Mouse (Mus musculus): ENCODE results near the gene Ipo9.
"Not testable (repeated sequence)": the region's sequence is repeated elsewhere in the genome, so short reads cannot be mapped to it uniquely, and the experiment has no call there.

Gene Ipo9

DNA sequence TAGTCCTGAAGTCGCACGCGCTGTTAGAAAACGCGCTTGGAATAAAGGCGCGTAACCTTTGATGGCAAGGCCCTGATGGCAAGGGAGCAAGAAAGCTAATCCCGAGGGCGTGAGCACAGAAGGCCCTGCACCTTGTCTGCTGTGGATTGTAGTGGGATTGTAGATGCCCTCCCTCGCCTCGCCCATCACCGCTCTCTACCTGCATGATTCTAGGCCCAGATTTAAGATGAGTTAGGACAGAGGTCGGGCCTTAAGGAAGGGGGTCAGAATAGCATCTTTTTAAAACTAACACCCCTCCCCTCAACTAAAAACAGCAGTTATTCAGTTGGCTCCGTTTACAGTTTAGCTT, 344 bp upstream of the Ipo9 start:
- no peak for DNase-seq (ENCODE audit: low spot score in 2 of 2)

DNA sequence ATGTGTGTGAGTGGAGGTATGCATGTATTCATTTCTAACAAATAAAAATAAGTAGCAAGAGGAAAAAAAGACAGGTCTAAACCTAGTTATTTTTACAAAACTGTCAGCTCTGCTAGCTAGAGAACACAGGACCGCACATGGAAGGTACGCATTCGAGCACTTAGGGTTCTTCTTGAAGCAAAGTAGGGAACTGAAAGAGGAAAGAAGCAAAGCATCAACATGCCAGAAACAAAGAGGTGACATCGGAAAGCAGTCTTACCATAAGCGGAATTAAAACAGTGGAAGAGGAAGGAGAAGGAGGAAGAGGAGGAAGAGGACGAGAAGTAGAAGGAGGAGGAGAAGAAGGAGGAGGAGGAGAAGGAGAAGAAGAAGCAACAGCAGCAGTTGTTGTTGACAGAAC, 2.9 kb downstream of the Ipo9 start:
- no peak for DNase-seq (ENCODE audit: low spot score in 2 of 2)

DNA sequence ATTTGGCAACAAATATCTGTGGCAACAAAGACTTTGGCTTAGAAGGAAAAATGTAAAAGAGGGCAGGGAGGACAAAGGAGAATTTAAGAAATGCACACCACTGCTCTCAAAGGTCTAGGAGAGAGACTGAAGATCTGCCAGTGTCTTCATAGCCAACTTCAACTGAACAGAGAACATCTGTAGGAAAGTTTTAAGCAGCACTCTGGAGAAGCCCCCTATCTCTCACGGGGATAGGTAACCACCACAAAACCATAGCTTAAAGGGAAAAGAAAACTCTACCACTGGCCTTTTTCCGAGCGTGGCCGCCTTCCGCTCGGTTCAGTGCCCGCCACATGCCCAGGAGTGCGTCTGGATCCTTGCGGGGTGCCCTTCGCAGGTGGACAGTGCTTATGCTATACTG, 3.7 kb downstream of the Ipo9 start:
- DNase-seq (ENCODE audit: low spot score in 2 of 2): no peak

DNA sequence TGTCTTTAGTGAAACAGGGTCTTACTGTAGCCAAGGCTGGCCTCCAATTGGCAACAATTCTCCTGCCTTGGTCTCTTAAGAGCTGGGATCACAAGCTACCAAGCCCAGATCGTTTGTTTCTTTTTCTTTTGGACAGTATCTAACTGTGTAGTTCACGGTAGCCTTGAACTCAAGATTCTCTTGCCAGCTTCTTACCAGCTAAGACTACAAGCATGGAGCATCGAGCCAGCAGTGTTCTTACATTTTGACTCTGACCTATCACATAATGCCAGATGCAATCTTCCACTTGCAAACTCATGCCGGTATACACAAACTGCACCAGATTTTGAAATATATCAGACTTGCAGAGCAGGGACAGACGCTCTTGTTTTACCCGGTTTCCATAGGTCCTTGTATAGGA, 7.5 kb downstream of the Ipo9 start:
- no peak for DNase-seq (ENCODE audit: low spot score in 2 of 2)

DNA sequence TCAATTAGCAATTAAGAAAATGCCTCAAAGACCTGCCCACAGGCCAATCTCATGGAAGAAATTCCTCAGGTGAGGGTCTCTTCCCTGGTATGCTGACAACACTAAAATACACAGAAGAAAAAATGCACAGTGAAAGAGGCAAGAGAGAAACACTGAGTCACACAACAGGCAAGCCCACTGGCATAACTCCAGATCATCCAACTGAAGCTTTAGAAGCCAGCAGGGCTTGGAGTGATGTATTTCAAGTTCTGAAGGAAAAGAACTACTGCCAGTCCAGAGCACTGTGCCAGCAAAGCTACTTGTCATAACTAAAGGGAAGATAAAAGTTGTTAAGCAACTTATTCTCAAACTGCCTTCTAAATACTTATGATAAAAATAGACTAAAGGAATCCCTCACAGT, 16.3 kb downstream of the Ipo9 start:
- DNase-seq (ENCODE audit: low spot score in 2 of 2): peak; percentile 16 to 50

DNA sequence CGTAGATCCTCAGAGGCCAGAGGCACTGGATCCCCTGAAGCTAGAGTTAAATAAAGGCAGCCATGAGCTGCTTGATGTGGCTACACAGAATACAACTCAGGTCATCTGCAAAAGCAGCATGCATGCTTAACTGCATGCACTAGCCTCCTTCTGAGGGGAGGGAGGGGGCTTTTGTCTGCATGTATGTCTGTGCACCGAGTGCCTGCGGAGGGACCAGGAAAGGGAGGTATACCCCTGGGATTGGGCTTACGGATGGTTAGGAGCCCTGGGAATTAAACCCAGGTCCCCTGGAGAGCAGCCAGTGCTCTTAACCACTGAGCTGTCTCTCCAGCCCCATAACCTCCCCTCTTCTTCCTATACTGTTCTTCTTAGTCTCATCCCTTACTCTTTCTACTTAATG, 18.2 kb downstream of the Ipo9 start:
- no peak for DNase-seq (ENCODE audit: low spot score in 2 of 2)

DNA sequence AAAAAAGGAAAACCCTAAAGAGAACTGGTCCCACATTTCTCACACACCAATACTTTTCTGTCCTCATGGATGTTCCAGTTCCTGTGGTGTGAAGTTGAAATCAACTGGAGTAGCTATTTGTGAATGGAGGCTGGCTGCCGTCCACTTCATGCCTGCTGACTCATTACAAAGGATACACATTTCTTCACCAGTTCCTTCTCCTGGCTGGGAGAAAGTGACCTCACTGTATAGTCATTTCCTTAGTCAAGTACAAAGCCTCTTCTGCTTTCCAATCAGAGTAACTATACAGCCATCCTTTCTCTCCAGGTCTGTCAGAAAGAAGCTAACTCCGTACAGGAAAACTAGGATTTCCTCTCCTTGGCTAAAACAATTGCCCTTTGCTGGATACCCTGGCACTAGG, 19.3 kb downstream of the Ipo9 start:
- DNase-seq (ENCODE audit: low spot score in 2 of 2): peak; percentile 45 to 60

DNA sequence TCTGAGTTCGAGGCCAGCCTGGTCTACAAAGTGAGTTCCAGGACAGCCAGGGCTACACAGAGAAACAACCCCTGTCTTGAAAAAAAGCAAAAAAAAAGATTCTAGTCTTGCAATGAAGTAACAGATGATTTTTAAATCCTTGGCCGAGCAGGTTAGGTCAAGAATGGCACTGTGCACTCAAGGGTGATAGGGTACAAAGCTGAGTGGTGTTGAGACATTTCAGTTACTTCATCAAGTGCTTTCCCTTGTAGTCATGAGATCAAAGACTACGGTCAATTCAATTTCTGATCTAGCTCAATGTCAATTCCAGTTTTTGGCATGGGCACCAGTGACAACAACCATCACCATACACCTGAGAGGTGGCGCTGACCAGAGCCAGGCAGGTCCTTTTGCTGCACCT, 21.3 kb downstream of the Ipo9 start:
- DNase-seq (ENCODE audit: low spot score in 2 of 2): no peak

DNA sequence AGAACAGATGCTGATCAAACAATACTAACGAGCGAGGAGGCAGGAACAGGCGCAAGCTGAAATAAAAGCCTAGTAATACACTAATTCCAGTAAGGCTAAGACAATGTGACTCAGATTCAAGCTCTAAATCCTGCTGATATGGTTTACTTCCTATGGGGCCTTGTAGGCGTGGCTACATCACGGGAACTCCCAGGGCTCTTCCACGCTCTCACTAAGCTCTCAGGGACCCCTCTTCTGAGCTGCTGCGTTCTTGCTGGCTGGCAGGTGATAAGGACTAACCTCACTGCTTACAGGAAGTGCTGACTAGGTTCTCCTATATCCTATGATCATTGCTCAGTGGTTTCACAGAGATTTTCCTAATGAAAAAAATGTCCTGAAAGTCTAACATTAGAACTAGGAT, 24.9 kb downstream of the Ipo9 start:
- DNase-seq (ENCODE audit: low spot score in 2 of 2): no peak

DNA sequence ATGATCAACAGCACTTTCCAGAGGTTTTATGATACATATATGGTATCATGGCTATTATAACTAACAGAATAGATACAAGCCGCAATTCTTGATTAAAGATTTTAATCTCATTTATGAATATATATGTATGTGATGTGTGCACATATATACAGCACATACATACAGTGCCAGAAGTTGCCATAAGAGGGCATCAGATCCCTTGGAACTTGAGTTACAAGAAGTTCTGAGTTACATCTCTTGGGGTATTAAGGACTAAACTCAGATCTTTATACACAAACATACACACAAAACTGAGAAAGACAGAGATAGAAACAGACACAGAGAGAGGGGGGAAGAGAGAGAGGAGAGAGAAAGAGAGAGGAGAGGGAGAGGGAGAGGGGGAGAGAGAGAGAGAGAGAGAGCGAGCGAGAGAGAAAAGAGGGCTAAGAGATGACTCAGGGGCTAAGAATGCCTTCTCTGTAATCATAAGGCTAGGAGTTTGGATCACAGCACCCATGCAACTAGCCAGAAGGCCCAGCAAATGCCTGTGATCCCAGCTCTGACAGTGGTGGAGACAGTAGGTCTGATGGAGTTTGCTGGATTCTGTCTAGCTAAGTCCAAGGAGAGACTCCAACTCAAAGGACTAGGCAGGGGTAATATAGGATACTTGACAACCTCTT, 28.7 kb downstream of the Ipo9 start:
- no peak for DNase-seq (ENCODE audit: low spot score in 2 of 2)

DNA sequence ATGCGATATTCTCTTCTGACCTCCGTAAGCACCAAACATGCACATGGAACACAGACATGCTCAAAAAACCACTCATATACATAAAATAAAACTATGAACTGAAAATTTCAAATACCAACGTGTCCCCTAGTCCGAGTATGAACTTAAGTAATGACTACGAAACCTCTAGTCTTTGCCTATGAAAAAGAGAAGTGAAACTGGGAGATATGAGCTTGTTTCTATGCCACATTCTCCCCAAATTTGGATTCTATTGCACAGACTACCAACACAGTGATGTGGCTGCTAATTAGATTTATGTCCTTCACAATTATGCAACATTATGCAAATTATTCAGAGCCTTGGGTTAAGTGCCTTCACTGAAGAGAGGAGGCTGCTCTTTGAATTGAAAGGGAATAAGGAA, 30.8 kb downstream of the Ipo9 start:
- no peak for DNase-seq (ENCODE audit: low spot score in 2 of 2)

DNA sequence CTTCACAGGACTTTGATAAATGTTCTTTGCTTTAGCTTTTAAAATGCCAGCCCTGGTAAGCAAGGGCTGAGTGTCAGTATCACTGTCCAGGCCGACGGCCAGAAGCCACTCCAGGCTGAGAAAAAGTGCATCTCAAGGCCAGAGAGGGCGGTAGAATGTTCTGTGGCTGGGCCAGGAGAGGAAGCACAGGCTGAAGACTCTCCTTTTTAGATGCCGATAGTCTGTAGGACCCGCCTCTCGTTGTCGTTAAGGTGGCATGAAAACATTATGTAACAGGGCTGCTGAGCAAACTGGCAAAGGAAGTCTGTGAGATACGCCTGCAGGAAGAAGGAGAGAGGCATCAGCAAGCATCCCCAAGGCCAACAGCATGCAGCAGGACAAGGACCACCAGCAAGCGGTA, 45.1 kb downstream of the Ipo9 start:
- peak in 1 of 2 experiments; percentile 67 for DNase-seq (ENCODE audit: low spot score in 2 of 2)

DNA sequence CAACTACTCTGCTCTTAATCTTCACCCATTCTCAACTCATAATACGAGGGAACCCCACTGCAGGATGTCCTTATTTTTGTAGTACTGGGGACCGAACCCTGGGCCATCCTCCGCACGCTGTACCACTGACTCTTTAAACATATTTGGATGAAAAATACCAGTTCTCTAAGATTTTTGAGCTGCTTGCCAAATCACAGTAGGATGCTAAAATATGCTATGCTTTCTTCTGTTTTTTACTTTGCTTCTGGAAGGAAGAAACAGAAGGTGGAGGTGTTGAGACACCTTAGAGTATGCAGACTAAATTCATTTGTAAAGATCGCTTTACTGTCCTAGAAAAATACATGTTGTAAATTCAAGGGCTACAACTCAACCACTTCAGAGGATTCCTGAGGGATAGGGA, 46.1 kb downstream of the Ipo9 start:
- DNase-seq (ENCODE audit: low spot score in 2 of 2): no peak

DNA sequence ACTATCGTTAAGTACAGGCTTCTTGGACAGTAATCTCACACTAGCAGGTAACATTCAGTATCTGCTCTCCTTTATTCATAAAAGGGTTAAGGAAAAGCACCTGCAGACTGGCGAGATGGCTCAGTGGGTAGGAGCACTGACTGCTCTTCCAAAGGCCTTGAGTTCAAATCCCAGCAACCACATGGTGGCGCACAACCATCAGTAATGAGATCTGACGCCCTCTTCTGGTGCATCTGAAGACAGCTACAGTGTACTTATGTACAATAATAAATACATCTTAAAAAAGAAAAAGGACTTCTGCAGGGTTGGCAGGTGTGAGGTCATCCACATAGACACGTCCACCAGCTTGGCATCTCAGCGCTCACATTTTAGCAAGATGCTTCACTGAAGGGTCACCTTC, 48.7 kb downstream of the Ipo9 start:
- DNase-seq (ENCODE audit: low spot score in 2 of 2): not testable (repeated sequence)

DNA sequence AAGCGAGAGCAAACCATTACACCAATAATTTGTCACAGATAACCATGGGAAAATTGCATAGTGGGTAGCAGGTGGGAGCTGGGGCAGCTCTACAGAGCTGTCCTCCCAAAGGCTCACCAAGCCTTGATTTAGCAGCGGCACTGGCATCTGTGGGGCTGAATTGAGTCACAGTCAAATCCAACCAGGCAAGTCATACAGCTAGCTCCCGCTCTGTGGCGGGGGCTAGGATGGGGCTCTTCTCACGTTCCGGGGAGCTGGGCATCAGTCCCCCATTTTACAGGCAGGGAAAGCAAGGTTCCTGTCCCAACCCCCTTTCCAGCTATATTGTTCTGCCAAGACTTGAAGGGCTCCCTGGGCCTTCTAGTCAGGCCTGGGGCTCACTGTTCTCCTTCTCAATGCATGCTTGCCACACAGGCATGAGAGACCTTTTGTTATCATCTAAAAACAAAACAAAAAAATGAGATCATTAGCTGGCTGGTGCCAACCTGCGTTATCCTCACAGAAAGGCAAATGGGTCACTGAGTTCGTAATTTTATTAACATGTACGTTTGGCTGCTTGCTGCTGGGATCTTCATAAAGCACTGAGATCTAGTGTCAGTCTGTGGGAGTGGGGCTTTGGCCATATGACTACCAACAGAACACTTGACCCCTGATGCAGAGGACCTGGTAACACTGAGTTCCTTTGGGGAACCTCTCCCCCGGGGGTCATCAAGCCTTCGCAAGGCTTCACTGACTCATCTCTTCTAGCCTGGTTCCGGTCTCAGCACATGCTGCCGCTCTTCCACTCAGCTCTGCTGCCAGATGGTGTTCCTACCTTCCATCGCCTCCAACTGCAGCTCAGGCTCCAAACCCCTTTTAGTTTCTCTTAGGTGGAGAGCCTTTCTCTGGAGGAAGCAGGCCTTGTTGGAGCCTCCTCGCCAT, 50.0 kb downstream of the Ipo9 start:
- peak; percentile 75 to 86 for DNase-seq (ENCODE audit: low spot score in 2 of 2)

DNA sequence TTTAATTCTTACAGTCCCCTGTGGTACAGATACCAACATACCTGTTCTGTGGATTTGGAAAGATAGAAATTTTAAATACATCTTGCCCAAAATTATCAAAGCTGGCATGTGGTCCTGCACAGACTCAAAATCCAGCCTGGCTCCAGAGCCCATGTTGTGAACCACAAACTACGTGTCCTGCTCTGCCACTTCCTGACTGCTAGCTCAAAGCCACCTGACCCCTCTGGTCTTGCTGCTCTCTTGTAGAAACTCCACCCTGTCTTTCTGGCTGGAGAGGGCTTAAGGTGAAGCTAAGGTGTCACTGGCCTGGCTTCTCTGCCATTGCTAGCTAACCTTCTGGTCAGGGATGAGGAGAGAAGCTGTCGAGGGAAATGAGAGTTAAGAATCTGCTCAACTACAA, 51.3 kb downstream of the Ipo9 start:
- DNase-seq (ENCODE audit: low spot score in 2 of 2): no peak

DNA sequence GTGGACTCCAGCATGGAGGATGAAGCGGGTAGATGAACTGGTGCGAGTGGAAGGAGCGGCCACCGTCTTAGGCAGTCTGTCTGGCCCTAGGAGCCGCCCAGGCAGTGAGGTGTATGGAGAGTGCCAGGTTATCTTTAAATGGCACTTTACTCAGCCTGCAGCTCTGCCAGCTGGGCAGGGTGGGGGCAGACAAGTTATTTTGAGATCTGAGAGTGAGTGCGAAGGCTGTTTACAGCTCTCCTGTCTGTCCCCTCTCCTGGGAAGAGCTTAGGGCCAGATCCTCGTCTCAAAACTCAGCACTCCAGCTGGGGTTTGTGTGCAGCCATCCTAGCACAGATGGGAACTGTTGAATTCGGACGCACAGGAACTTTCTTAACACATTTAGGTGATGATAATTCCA, 51.7 kb downstream of the Ipo9 start:
- DNase-seq (ENCODE audit: low spot score in 2 of 2): peak; percentile 66 to 84

DNA sequence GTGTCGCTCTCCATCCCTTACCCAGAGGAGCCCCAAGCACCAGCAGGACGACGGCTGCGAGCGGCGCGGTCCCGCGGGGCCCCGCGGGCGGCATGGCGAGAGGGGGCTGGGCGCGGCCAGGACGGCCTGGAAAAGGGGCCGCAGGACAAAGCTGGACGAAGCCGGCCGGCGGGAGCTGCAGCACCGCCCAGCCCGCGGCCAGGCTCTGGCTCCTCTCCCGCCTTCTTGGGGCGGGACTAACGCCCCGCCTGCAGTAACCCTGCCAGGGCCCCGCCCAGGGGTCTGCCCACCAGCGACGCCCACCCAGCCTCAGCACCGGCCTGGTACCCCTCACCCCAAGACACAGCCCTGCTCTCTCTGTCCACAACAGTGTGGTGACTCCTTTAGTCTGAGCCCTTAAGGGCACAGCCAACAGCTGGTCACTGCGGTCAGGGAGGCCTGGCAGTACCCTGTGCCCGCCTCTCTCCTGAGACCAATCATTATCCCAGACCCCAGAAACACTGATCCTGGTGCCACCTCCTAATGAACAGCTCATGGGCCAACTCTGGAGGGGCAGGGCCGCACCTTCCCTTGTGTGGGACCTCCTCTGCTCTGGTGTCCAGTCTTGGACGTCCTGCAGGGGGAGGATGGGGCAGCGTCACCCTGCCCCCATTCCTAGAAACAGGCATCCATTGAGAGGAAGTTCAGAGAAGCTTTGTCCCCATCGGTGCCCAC, 55.3 kb downstream of the Ipo9 start, which contains the start of gene Shisa4:
Shisa4 (minus strand) TSS at position 370 of the 714 bp plus-strand sequence.
- peak; percentile 76 to 85 for DNase-seq (ENCODE audit: low spot score in 2 of 2)

DNA sequence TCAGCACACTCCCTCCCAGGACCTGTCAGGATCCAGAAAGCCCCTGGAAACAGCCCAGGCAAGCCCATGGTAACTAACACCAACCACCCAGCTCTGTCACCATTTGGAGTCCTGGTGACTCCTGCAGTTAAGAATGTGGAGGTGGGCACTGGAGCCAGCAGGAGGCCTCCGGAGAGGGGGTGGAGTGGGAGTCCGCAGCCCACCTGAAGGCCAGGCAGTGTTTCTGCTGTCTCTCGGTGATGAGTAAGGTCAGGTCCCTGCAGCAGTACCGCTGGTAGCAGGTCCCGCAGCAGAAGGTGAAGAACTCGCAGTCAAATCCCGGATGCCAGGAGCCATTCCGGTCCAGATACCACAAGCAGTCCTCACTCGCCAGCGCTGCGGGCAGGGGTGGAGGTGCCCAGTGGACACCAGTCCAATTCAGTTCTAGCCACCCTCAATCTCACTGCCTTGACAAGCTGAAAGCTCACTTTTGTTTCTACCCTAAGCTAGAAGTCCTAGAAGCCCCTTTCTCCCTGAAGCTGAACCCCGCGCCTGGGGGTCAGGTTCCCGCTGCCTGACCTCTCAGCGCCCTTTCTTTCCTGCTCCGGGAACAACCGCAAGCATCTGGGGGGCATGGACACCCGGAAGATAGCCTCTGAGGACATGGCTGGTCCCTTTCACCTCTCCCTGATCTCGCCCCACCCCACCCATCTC, 56.0 kb downstream of the Ipo9 start:
- peak in 1 of 2 experiments; percentile 61 for DNase-seq (ENCODE audit: low spot score in 2 of 2)

DNA sequence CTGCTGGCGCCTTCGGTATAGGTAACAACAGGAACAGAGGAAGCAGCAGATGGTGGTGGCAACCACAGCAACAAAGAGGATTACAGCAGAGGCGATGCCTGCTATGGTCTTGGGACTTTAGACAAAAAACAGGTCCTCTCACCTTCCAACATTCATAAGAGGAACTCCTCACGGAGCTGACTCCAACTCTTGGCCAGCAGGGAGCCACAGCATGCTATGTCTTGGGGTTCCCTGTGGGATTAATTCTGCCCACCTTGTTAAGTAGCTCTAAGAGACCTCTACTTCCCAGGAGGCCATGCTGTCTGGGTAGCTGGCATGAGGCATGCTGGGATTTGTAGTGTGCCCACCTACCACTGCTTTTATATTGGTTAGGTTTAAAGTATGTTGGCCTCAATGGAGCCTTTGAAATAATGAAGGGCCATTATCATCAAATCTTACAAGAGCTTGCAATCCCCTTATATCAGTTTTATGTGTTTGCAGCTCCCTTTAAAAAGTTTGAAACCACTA, 57.1 kb downstream of the Ipo9 start:
- no peak for DNase-seq (ENCODE audit: low spot score in 2 of 2)

DNA sequence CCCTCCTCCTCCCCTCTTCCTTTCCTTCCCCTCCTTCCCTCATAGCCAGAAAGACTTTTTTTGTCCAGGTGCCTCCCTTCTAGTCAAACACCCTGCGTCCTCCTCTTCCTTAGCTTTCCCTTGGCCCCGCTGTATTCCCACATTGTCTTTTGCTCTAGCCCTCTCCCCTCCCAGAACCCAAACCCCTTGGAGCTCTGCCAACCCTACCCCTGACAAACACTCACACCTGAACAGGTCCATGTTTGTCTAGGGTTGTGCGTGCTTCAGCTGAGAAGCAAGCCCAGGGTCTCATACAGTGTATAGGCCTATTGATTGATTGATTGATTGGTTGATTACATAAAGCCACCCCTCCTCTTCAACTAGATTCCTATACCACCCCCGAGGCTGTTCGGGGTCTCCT, 60.9 kb downstream of the Ipo9 start:
- DNase-seq (ENCODE audit: low spot score in 2 of 2): no peak

DNA sequence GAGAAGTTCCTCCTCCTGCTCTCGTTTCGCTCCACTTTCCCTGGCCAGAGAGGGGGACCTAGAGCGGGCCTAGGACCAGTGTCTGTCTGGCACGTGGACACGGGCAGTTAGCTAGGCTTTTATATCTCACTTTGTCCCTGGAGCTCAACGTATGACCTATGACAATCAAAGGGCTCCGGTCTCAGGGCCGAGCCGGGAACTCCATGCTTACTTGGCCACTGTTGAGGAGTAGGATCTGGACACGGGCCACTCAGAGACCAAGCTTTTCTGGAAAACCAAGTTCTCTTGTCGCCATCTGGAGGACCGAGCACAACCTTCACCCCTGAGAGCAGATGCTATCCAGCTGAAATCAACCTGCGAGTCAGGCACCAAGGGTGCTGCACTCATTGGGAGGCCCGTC, 61.3 kb downstream of the Ipo9 start:
- peak in 1 of 2 experiments; percentile 73 for DNase-seq (ENCODE audit: low spot score in 2 of 2)
